Mouse (Mus musculus) midbrain, embryonic 12.5 days (tissue): ENCODE data around the gene Lrig1. TPM values are rescaled to one million over a fixed set of nuclear protein-coding genes. Genes with fewer than 3 reads are reported as not detected.
A peak's percentile ranks its signal among the peaks of the same experiment; 100 is the strongest.
"Not testable (repeated sequence)": the region's sequence is repeated elsewhere in the genome, so short reads cannot be mapped to it uniquely, and the experiment has no call there.

Experiments
- ATAC-seq: fragments of 200-750 bp; cut with Nextera tagmentation; 2 replicates; pipeline ENCODE4 v1.8.0; 2017; ENCODE audit warnings: low read depth, moderate TSS enrichment, moderate library complexity; ENCODE audit not compliant: low FRiP score
- H3K27ac ChIP-seq: fragments of 300-500 bp; sonication (generic); replicated peaks from 2 replicates; pipeline ENCODE4 v1.5.1; 2016; ENCODE audit warnings: mild to moderate bottlenecking
- H3K27me3 ChIP-seq: fragments of 300-500 bp; sonication (generic); 2 replicates; pipeline ENCODE4 v1.6.1; 2016; ENCODE audit warnings: mild to moderate bottlenecking
- H3K36me3 ChIP-seq: fragments of 300-500 bp; sonication (generic); 2 replicates; pipeline ENCODE4 v1.6.1; 2016
- H3K4me1 ChIP-seq: fragments of 300-500 bp; sonication (generic); 2 replicates; pipeline ENCODE4 v1.6.1; 2016
- H3K4me2 ChIP-seq: fragments of 300-500 bp; sonication (generic); replicated peaks from 2 replicates; pipeline ENCODE4 v1.6.1; 2016; ENCODE audit warnings: mild to moderate bottlenecking, moderate library complexity
- H3K4me3 ChIP-seq: fragments of 300-500 bp; sonication (generic); 2 replicates; pipeline ENCODE4 v1.5.1; 2016; ENCODE audit warnings: mild to moderate bottlenecking
- H3K9ac ChIP-seq: fragments of 300-500 bp; sonication (generic); replicated peaks from 2 replicates; pipeline ENCODE4 v1.6.1; 2016; ENCODE audit warnings: mild to moderate bottlenecking, moderate library complexity
- H3K9me3 ChIP-seq: fragments of 300-500 bp; sonication (generic); 2 replicates; pipeline ENCODE4 v1.6.1; 2016; ENCODE audit warnings: mild to moderate bottlenecking
- WGBS: fragments of 180-500 bp; shearing (Covaris S2); methylation state at CpG from one replicate; pipeline ENCODE4 v1.1.7; 2016; 5-methylcytosine and 5-hydroxymethylcytosine counted together
- microRNA-seq: library from miRNA; unstranded; fragments of <30 nt; microRNA quantifications from one replicate; pipeline ENCODE4, GENCODE M21; 2017
- polyA plus RNA-seq: library from polyadenylated mRNA; unstranded; fragments of >200 nt; fragmentation: Nextera tagmentation; extraction: Ambion mirVana; gene quantifications from 2 replicates; pipeline ENCODE4 v1.2.1, GENCODE M21; 2016

Gene Lrig1
- polyA plus RNA-seq, 1 experiment from 2014 or later: 14.4 TPM

DNA sequence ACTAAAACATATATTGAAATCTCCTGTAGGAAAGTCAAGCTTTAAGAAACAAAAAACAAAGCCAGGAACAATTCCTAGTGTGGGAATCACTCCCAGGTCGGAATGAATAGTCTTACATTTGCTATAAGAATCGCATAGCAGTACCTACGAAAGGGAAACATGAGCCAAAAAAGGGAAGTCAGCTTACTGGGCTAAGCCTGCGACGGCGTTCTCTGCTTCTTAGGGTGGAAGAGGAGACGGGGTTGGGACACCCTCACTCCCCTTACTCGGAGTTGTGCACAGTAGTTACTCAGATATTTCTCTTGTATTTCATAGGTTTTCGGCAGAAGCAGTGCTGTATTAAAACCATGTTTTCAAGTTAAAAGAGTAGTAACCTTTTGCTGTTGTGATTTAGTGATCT lies 117.9 kb downstream of the Lrig1 start:
- WGBS: 92% methylated on average over 9 of the region's 9 CpGs
- Histone ChIP-seq H3K9ac (no peak overlapping the region), H3K36me3 (no peaks in the 10 kb centered on the region), H3K4me2 (no peak overlapping the region), H3K27ac (no peak overlapping the region), H3K27me3 (no peaks in the 10 kb centered on the region), H3K4me3 (no peak overlapping the region), H3K4me1 (peaks cover 31% of the 10 kb centered on the region), H3K9me3 (no peaks in the 10 kb centered on the region)
- ATAC-seq: no peak

GRCm38 (mm10) chr6:94577991-94578390 lies 122.0 kb downstream of the Lrig1 start:
- no peaks in the 10 kb centered on the region for H3K9me3 ChIP-seq
- no peak overlapping the region for H3K9ac ChIP-seq
- no peaks in the 10 kb centered on the region for H3K36me3 ChIP-seq
- H3K4me1 ChIP-seq: peaks cover 46% of the 10 kb centered on the region
- peak overlapping the region; percentile 57 for H3K27ac ChIP-seq
- no peak overlapping the region for H3K4me2 ChIP-seq
- ATAC-seq: peak; percentile 94
- WGBS: 17% methylated on average over 8 of the region's 8 CpGs
- H3K27me3 ChIP-seq: no peaks in the 10 kb centered on the region
- no peak overlapping the region for H3K4me3 ChIP-seq

- WGBS: 34% methylated on average over 9 of the region's 9 CpGs
- Histone ChIP-seq H3K27me3 (no peaks in the 10 kb centered on the region), H3K4me3 (no peak overlapping the region), H3K4me2 (no peak overlapping the region), H3K36me3 (no peaks in the 10 kb centered on the region), H3K4me1 (peaks cover 38% of the 10 kb centered on the region), H3K9ac (no peak overlapping the region), H3K9me3 (no peaks in the 10 kb centered on the region), H3K27ac (peak overlapping the region; percentile 54)
- no peak; the same call in 1 of the 2 replicates for ATAC-seq
Measured at GRCm38 (mm10) chr6:94575526-94576166, 124.3 kb downstream of the Lrig1 start.

DNA sequence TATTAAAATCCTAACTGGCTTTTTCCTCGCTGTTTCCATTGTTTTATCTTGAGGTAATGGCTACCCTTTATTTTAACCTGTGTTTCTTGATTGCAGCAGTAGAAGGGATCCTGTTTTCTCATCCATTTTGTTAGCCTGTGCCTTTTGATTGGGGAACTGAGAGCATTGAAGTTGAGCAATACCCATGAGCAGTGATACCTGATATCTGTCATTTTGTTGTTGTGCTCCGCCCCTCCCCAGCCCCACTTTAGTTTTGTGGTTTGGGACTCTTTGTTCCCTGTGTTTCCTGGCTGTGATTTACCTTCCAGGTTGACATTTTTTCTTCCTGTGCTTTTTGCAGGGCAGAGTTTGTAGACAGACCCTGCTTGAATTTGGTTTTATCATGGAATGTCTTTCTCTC lies 131.9 kb downstream of the Lrig1 start:
- H3K36me3 ChIP-seq: no peaks in the 10 kb centered on the region

GRCm38 (mm10) chr6:94565766-94566165 lies 134.2 kb downstream of the Lrig1 start:
- H3K4me3 ChIP-seq: no peak overlapping the region
- no peak overlapping the region for H3K4me2 ChIP-seq
- H3K27me3 ChIP-seq: no peaks in the 10 kb centered on the region
- H3K9me3 ChIP-seq: no peaks in the 10 kb centered on the region
- no peak overlapping the region for H3K9ac ChIP-seq
- 92% methylated on average over 2 of the region's 2 CpGs for WGBS
- H3K4me1 ChIP-seq: peaks cover 3% of the 10 kb centered on the region; the same call in 1 of the 2 replicates
- no peak overlapping the region for H3K27ac ChIP-seq
- H3K36me3 ChIP-seq: no peaks in the 10 kb centered on the region
- ATAC-seq: no peak

More for the DNA sequence above, 131.9 kb downstream of the Lrig1 start:
- H3K27ac ChIP-seq: no peak overlapping the region
- no peak for ATAC-seq
- no peak overlapping the region for H3K4me3 ChIP-seq
- no peaks in the 10 kb centered on the region for H3K9me3 ChIP-seq
- WGBS: 99% methylated on average over 2 of the region's 2 CpGs
- H3K4me2 ChIP-seq: no peak overlapping the region
- peaks cover under 1% of the 10 kb centered on the region; the same call in 1 of the 2 replicates for H3K4me1 ChIP-seq
- no peaks in the 10 kb centered on the region for H3K27me3 ChIP-seq
- H3K9ac ChIP-seq: no peak overlapping the region

DNA sequence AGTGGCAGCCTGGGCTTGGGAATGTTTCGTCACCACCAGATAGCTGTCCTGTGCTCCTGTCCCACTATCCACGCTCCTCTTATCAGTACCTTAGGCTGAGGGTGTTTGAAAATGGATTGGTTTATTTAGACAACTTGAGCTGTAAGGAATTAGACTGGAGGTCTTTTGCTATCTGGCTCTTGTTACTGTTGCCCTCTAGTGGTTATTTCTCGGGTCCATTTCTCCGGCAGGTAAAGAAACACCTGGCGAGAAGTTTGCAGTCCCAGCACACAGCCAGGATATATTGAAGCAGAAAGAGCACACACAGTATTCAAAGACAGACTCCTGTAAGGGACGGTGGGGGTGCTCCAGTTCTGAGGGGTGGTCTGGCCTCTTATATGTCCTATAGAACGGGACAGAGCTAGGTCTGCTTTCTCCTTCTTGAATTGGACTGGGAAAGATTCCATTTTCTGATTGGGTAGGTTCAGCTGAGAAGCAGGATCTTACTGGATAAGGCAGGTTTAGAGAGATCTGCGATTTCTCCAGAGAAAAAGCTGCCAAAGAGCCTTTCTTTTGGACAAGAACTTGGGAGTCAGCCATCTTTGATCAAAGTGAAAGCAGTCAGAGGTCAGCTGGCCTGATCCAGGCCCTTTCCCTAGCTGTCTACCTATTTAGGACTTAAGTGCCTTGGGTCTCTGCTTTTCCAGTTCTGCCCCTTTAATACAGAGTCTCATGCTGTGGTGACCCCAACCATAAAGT lies 136.6 kb downstream of the Lrig1 start:
- Histone ChIP-seq H3K4me3 (no peak overlapping the region), H3K9me3 (no peaks in the 10 kb centered on the region), H3K27ac (no peak overlapping the region), H3K4me1 (peaks cover 3% of the 10 kb centered on the region; the same call in 1 of the 2 replicates), H3K4me2 (no peak overlapping the region), H3K27me3 (no peaks in the 10 kb centered on the region), H3K36me3 (no peaks in the 10 kb centered on the region), H3K9ac (no peak overlapping the region)
- WGBS: 61% methylated on average over 8 of the region's 8 CpGs
- no peak for ATAC-seq

DNA sequence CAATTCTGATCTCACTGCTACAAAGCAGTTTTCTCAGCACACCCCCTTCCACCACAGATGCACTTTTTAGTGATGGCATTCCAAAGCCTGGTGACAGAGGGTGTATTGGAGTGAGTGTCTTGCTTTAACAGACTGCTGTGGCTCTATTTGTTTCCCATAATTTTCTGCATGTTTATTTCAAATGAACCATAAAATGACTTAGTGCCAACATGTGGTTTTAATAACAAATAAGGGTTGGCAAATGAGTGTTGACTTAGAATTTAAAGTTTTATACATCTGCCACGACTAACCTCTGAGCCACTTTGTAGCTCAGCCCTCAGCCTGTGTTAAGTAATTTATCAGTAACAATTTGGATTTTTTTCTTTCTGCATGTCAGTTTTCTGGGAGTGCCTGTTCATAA lies 138.6 kb downstream of the Lrig1 start:
- no peaks in the 10 kb centered on the region for H3K36me3 ChIP-seq
- peaks cover 3% of the 10 kb centered on the region; the same call in 1 of the 2 replicates for H3K4me1 ChIP-seq
- no peak for ATAC-seq
- no peaks in the 10 kb centered on the region for H3K9me3 ChIP-seq
- whole genome bisulfite sequencing: 71% methylated on average over 1 of the region's 1 CpGs
- H3K9ac ChIP-seq: no peak overlapping the region
- H3K4me3 ChIP-seq: no peak overlapping the region
- H3K4me2 ChIP-seq: no peak overlapping the region
- H3K27ac ChIP-seq: no peak overlapping the region
- no peaks in the 10 kb centered on the region for H3K27me3 ChIP-seq

DNA sequence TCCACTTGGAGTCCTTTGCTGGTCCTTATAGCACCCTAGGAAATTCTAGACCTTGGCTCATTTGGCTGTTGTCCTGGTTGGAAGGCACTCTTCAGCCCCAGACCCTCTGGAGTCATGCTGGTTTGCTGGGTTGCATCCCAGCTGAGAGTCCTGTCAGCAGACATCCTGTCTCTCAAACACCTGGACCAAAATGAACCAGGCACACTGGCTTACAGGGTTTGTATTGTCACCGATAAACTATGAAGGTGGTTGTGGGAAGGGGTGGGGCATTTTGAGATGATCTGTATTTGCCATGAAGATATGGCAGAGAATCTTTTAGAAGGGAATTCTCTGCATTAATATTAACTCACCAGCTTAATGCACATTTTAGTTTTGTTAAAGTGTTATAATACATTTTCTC lies 139.1 kb downstream of the Lrig1 start:
- no peak overlapping the region for H3K4me2 ChIP-seq
- H3K4me1 ChIP-seq: peaks cover 3% of the 10 kb centered on the region; the same call in 1 of the 2 replicates
- WGBS: 97% methylated on average over 1 of the region's 1 CpGs
- H3K9ac ChIP-seq: no peak overlapping the region
- H3K9me3 ChIP-seq: no peaks in the 10 kb centered on the region
- ATAC-seq: no peak
- no peak overlapping the region for H3K4me3 ChIP-seq
- H3K27ac ChIP-seq: no peak overlapping the region
- H3K27me3 ChIP-seq: no peaks in the 10 kb centered on the region
- no peaks in the 10 kb centered on the region for H3K36me3 ChIP-seq

DNA sequence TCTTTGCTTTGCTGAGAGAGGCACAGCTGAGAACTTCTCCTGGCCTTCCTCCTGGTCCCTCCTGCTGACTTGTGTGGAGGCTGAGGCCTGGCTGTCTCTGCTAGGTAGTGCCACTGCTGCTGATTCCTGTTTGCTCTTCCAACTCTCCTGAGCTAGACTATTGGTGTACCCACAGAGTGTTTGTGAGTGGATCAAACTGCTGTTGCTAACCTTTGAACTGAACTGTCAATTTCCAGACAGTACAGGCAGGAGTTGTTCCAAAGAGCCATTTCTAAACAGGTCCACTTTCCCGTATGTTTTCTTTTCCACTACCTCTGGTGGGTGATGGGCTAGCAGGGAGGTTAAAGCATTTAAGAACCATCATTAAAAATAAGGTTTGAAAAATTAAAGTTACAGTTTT lies 141.4 kb downstream of the Lrig1 start:
- H3K27me3 ChIP-seq, H3K4me2 ChIP-seq, H3K9ac ChIP-seq, H3K9me3 ChIP-seq, H3K4me1 ChIP-seq, H3K4me3 ChIP-seq, ATAC-seq, H3K27ac ChIP-seq, H3K36me3 ChIP-seq: not testable (repeated sequence)
- 82% methylated on average over 1 of the region's 1 CpGs for WGBS

Small RNA genes lying within 50 kb of the gene (microRNA-seq; reads per million reads assigned to microRNA genes)
- not detected for gene Mir7041

Other genes starting within 250 kb of the Lrig1 start
- gene Slc25a26, start 199.8 kb downstream of the Lrig1 start, polyA plus RNA-seq: 7.5 and 8.8 TPM in 2 replicates